Mouse (Mus musculus) kidney, postnatal 14 days (tissue): Measurements from ENCODE around the gene Kifc3.

Experiments used
- DNase-seq: peaks from one replicate; pipeline ENCODE4 v3.0.0; 2022; ENCODE audit warnings: mixed read lengths

The Kifc3 gene

DNA sequence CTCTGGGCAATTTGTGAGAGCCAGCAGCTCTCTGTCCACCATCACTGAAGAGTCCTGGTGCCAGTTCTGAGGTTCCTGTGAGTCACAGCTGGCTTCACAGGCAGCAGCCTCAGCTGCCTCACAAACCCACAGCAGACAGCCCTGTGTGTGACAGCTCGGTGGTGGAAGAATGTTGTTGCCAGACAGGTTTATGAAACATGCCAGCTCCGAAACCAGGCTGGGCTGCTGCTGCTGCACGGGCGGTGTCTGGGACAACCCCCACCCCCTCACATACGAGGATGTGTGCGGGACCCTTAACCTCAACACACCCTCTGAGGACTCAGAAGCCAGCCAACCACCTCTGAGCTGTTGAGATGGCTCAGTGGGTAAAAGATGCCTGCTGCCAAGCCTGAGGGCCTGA is 48.0 kb downstream of the Kifc3 start:
- no peak for DNase-seq

DNA sequence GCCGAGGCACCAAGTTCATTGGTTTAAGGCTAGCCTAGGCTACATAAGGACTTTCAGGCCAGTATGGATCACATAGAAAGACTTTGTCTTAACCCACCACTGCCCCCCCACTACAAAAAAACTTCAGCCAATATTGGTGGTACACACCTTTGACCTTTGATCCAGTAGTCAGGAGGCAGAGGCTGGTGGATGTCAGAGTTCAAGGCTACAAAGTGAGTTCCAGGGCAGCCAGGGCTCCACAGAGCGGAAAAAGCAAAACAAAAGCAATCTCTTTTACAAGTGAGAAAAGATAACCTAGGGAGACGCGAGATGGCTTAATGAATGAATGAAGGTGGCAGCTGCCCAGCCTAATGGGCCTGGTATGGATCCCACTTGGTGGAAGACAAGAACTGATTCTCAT is 48.6 kb downstream of the Kifc3 start:
- DNase-seq: no peak

DNA sequence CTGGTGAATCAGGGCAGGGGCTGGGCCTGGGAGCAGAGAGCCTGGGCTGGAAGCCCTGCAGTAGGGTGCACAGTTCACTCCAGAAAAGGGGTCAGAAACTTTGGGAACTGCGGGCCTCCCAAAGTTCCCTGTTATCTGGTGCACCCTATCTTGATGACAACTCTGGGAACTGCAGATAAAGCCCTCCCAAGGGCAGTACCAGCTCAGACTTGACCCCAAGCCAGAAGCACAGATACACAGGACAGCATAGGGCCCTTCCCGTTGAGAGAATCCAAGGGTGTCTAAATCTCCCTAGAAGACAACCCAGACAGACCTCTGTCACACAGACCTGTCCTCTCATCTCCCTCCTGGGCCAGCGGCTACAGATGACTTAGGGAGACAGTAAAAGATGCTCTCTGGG is 52.0 kb downstream of the Kifc3 start:
- no peak for DNase-seq

DNA sequence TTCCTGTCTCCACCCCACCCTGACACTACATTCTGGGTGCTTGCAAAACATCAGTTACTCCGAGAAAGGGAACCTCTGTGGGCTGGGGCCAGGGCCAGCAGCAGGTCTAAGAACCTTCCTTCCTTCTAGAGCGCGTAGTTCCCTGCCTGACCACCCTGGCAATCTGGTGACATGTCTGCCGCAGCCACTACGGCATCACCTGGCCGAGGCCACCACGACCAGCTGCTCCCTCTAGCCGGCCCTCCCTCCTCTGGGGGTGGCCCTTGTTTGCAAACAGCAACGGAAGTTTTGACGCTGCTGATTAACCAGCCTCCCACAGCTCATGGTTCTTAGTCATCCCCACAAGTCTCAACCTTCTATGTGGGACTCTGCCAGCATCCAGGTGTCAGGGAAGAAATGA is 53.2 kb downstream of the Kifc3 start:
- DNase-seq: no peak

DNA sequence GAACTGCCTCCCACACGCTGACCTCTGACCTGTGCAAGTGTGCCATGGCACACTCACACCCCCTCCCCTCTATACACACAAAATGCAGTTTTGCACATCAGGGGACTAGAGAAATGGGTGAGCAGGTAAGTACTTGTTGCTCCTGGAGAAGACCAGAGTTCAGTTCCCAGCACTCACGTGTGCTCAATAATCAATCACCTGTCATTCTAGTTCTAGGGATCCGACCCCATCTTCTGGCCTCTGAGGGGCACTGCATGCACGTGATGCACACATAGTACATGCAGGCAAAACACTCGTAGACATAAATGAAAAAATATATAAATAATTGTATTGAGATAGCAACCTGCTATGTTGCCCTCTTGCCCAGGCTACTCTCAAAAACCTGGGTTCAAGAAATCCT is 55.8 kb downstream of the Kifc3 start:
- DNase-seq: no peak

DNA sequence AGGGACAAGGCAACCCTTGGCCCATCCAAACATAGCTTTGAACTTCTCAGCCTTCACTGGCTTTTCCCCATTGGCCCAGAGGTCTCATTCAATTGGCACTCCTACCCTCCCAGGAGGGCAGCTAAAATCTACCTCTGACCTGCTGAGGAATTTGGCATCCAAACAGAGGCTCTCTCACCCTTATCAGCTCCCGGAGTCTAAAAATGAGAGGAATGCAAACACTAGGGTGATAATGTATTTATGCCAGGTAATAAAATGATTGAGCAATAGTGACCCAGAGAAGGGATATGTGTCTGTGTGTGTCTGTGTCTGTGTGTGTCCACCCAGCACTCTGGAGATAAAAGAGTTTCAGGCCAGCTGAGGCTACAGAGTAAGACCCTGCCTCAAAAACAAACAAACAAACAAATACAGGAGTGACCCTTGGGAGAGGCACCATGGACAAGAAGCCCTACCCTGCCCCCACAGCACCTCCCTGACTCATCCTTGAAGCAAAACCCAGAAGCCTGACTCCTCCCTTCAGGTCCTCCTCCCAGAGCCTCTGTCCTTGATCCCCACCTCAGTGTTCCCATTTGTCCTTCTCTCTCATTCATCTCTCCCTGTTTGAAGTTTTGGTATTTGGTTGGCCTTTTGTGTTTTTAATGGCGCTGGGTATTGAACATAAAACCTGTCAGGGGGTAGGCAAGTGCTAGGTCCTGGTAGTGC is 56.4 kb downstream of the Kifc3 start:
- DNase-seq: peak; percentile 50

DNA sequence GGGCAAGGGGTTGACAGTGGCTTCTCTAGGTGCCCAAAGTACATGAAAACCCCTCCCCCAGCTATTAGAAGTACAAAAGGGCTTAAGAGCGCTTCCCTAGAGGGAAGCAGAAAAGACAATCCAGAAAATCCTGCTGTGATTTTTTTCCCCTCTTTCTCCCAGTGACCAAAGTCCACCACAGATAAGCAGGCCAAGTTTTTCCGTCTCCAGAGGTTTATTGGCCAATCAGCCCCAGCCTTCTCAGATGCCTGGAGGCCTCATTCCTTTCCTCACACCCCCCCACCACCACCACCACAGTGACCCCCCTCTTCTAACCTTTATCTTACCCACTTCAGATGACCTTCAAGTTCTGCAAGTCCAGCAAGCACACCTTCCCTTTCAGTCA is 58.0 kb downstream of the Kifc3 start:
- peak; percentile 46 for DNase-seq

DNA sequence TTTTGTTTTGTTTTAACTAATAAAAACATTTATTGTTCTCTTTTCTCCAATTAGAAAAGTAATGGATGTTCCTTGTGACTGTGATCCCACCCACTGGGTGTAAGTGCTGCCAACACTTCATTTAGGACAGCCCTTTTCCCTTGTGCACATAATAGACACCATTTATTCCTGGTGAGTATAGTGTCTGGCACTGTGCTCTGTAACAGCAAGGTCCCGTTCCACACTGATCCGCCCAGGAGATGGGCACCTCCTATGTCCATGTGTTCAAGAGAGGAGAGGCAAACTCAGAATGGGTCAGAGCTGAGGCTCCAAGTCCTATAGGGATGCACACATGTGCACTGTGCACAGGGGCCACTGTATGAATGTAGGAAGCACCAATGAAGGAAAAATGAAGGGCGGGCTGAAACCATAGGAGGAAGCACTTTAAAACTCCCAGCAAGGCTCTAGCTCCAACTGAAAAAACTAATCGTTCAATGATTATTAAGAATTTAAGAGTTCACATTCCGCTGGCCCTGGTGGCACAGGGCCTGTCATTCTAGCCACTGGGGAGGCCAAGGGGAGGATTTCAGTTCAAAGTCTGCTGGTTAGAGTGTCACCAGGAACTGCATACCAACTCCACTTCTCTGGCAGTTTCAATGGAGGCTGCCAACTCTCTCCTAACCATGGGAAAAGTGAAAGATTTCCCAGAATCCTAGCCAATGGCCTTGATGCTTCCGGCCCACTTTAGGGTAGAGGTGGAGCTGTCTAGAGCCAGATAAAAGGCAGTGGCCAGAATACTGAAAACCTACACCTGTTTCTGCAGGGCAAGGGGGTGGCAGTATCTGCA is 58.6 kb downstream of the Kifc3 start:
- DNase-seq: peak; percentile 70

DNA sequence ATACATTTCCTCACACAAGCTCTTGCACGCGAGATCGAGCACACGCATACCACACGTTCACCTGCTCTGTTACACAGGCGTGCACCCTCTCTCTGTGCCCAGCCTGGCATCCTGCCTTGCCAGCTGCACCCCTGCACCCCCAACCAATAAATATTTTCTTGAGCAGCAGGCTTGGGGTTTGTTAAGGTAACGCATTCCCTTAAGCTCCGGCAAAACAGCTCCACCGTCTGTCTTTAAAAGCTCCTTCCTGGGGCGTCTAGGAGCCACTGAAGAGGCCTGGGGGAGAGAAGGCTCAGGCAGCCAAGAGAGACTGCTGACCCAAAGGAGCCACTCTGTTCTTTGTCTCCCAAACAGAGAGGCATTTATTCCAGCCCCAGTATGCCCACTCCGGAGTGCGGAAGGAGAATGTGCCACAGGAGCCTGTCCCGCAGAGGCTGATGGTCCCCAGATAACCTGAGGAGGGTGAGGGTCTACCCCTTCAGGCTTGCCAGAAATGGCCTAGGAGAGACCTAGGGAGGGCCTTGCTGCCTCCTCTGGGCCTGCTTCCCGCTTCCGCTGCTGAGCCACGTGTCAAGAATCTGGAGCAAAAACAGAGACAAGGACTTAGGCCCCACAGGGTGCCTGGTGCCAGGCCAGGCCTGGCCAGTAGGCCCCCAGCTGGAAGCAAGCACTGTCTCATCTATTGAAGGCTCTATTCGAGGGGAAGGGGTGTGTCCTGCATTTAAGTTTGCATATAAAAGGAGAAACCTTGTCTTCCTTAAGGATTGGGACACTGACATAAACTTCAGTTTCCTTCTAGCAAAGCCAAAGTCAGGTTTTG is 59.4 kb downstream of the Kifc3 start:
- peak; percentile 58 for DNase-seq

DNA sequence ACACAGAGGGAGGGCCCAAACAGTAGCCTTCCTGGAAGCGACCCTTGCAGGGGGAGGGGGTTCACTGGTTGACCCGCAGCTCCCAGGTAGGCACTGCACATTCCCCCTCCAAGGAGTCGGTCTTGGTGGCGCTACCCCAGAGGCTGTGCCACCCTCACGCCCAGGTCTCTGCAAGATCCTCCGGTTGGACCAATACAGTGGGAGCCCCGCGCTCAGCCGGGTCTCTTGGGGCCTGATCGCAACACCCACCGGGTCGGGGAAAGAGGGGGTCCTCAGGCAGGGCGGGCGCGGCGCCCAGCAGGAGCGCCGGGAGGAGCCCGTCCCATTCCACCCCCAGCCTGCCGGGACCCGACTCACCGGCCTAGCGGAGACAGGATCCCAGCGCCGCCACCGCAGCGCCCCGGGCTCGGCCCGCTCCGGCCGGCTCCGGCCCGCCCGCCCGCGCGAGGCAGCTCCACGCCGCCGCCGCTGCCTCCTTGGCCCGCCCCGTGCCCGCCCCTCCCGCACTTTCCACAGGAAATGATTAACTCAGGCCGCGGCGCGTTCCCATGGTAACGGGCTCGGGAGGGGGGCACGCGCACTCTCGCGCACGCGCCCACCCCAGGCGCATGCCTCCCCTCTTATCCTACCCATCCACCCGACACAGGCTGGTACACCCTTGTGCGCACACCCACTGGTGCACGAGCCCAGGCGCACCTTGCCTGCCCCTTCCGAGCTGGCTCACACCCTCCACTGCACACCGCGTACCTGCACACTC is 60.4 kb downstream of the Kifc3 start:
- DNase-seq: peak; percentile 93

DNA sequence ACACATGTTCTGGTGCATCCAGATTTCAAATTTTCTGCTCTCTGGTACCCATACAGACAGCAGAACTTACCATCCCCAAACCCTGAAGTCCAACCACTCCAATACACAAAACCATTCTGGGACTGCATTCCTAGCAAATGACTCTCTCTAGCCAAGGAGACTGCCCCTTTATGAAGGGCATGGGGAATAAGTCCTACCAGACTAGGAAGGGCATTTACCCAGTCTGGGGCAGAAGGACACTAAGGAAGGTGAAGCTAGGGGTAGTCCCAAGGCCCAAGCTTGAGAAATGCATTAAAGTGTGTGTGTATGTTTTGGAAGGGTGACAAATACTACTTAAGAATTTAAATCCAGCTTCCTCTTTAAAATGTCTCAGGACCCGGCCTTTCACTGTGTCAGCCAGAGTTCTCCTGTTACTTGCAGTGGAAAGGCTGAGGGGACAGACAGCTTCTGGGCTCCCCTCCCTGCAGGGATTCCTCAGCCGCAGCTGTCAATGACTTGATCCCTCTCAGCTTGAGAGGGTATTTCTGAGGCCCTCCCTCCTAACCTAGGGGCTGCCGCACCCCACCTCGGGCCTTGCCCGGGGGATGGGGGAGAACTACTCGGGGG is 61.0 kb downstream of the Kifc3 start:
- DNase-seq: peak; percentile 57

DNA sequence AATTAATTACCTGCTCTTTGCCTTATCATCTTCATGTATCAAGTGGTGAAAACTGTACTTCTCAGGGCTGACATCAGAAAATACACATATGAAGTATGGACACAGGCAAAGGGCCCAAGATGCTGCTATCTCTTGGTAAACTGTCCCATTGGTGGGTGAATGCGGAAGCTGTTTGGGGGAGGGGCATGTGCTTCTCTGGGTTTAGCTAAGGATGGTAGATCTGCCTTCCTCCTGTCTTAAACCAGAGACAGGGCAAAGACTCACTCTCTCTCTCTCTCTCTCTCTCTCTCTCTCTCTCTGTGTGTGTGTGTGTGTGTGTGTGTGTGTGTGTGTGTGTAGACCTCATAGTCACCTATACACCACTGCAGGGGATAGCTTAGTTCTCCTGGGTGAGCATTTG is 61.6 kb downstream of the Kifc3 start:
- DNase-seq: no peak

DNA sequence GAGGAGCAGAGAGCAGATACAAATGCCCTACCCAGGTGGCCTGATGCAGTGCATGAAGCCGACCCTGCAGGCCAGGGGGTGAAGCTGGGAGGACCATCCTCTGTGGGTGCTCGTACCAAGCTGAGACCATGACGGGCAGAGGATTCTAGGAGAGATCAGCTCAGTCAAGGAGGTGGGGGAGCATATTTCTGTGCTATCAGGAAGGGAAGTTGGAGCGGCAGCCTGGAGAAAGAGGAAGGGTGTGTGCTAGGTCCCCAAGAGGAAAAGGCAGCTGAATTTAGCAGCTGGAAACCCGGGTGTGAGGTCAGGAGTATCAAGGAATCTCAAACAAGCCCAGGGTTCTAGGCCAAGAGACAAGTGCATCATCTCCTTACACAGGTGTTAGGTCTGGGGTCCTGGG is 62.1 kb downstream of the Kifc3 start:
- peak; percentile 53 for DNase-seq

DNA sequence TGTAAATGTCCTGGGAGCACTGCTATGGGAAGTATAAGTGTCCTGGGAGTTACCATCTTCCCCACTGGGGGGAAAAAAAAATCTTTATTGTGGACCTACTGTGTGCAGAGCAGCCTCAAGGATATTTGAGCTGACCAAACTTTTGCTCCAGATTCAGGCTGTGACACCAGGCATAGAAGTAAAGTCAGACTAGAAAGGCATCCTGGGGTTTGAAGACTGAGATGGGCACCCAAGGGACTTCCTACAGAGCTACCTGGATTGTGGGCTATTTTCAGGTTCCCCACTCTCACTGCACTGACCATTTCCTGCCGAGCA is 63.6 kb downstream of the Kifc3 start:
- no peak for DNase-seq

DNA sequence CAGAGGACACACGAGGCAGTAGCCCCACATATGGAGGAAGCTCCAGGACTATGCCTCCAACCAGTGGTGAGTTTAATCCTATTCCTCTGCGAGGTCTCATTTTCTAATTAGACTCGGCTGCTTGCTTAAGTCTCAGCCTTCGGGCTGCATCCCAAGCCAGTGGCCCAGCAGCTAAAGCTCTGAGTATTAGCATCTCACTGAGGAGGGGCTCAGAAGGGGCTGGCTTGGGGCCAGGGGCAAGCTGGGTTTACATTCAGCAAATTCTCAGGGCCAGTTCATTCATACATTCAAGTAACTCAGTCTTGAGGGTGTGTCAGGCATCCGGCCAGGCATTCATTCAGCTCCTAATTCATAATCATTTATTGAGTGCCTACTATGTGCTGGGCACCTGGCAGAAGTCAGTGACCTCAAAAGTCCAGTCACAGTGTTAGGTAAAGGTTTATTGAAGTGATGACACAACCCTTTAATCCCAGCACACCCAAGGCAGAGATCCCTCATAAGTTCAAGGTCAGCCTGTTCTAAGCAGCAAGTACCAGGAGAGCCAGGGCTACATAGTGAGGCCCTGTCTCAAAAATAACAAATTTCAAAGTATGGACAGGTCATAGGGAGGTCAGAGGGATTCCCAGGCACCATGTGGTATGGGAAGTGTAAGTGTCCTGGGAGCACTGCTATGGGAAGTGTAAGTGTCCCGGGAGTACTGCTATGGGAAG is 64.1 kb downstream of the Kifc3 start:
- peak; percentile 48 for DNase-seq

DNA sequence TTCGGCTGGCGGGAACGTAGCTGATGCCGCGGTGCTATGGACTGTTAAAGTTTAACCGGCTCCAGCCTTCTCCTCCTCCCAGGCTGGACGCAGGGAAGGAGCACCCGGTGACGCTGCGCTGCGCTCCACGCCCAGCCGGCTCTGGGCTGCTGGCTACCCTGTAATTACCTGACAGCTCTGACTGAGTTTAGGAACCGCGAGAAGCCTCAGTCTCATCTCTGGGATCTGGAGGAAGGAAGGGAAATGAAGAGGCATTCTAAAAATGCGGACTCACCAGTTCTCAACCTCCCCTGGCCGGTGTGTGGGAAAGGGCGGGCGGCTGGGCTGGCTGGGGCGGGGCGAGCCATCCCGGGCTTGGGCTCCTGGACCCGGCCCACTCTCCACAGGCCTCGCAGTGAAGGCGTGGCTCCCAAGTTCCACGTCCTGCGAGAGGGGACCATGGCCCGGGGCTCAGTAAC is 64.9 kb downstream of the Kifc3 start:
- peak; percentile 85 for DNase-seq

DNA sequence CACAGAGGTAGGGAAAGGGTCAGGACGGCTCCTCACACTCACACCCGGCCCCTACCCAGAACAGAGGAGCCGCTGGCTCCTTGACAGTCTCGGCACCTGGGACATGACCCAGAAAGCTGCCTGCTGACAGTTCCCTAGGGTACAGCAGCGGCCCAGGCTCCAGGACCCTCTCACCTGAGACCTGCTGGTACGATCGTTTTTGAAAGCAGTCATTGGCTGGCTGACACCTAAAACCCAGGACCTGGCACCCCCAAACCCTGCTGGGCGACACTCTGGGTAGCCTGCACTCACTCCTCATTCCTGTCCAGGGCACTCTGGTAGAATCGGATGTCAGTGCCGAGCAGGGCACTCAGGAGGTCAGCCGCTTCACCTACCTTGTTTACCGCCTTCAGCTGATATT is 65.4 kb downstream of the Kifc3 start:
- no peak for DNase-seq

DNA sequence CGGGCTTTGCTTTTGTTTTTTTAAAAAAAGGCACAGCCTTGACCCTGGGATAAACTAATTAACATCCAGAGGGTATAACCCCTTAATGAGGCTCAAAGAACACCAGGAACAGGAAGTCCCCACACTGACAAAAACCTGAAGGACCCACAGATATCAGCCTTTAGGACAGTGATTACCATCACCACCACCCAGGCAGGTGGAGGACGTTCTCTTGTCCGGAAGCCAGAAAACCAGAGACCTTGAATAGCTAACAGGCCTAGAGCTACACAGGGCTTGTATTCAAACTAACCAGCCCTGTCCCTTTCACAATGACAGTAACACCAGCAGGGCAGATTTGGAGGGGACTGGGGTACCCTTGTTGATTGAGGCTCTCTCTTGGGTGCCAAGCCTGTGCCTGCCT is 66.4 kb downstream of the Kifc3 start:
- no peak for DNase-seq

DNA sequence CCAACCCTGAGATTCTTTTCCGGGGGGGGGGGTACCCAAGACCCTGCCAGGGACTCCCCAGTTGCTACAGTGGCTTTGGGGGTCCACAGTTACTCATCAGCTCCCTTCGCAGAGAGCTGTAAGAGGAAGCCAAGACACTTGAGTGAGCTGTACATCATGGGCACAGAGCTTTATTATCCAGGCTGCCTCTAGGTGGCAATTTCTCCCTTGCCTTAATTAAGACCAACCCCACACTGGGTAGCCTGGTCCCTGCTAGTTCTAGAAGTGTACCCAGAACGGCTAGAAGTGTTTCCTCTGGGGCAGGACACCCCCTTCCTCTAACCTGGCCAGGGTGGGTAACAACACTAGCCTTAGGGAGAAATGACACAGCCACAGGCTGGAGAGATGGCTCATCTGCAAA is 67.4 kb downstream of the Kifc3 start:
- no peak for DNase-seq

DNA sequence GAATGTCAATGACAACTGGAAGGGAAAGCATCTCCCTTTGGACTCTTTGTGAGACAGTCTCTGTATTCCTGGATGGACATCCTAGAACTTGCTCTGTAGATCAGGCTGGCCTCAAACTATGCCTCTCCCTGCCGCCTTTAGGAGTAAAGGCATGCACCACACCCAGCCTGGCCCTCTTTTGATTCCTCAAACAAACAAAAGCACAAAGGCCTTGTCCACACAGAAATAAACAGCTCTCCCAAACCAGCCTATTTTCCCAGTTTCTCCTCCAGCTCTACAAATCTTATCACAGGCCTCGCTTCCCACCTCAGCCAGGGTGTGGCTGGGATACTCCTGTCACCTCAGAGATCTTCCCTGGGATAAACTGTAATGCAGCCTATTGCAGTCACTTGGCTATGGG is 68.4 kb downstream of the Kifc3 start:
- DNase-seq: no peak

DNA sequence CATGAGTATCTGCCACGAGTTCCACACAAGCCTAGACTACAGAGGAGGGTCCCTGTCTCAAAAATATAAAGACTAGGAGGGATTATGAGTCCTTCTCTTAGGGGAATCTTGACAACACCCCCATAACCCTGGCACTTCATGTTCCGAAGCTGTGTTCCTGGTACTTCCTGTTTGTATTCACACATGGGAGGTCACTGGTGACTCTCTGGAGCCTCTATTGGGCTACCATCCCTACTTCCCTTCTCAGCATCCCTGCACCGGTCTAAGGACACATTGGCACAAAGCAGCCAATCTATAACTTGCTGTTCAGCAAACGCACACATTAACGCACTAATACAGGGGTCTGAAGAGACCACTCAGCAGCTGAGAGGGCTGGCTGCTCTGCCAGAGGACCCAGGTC is 70.6 kb downstream of the Kifc3 start:
- no peak for DNase-seq

DNA sequence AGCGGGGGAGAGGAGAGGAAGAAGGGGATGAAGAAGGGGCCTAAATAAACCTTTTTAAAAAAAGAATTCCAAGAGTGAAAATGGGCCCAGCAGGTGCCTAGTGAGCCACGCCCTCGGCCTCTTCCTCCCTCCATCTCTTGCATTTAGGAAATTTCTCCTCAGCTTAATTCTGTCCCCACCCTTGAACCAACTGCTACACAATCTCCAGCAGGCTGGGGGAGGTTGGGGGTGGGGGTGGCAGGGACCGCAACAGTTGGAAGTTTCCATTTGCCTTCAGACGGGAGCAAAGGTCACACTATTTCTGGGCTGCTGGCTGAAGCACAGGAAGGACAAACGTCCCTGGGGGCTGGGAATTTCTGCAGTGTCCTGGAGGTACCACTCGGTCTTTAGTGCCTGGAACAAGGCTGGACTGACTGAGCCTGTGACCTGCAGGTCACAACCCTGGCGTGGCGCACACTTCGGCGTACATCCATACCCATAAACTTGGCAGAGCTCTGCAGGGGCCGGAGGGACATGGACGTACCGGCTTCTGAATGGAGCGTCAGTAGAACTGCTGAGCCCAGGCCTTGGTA is 71.6 kb downstream of the Kifc3 start:
- DNase-seq: peak; percentile 85
